Mouse (Mus musculus): ENCODE results near the gene Kazn.

DNA sequence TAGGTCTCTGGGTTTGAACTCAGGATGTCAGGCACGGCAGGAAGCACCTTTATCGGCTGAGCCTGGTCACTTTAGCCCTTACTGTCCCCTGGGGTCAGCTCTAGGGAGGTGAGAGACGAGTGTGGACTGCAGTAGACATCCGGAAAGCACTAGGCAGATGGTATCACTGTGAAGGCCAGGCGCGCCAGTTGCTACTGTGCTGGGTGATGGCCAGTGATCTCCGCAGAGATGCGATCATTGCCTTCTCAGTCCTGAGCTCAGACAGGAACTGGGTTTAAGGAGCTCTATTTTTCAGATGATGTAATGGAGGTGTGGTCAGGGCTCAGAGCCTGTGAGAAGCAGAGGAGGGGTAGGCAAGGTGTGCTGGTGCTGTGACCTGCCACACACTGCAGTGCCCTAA is 183.6 kb downstream of the Kazn start:
- TF ChIP-seq CTCF (IDR thresholded peaks at IDR 0.05; ENCODE audit: borderline replicate concordance, control insufficient read depth, extremely low read depth, insufficient read depth, low read length, poor library complexity) (no peak), POLR2A (IDR thresholded peaks at IDR 0.05; ENCODE audit: control insufficient read depth, extremely low read depth, insufficient read depth, low read length, poor library complexity) (no peak)
